Mouse (Mus musculus) gastrocnemius, postnatal 25 days (tissue): ENCODE data around the gene Xlr4b. TPM values are rescaled to one million over a fixed set of nuclear protein-coding genes. Genes with fewer than 3 reads are reported as not detected.
A peak's percentile ranks its signal among the peaks of the same experiment; 100 is the strongest.
"Not testable (repeated sequence)": the region's sequence is repeated elsewhere in the genome, so short reads cannot be mapped to it uniquely, and the experiment has no call there.

ENCODE experiments used
- DNase-seq: peaks from one replicate; pipeline ENCODE4 v3.0.0; 2022
- long read RNA-seq, 2 experiments: library from polyadenylated mRNA; stranded (forward); transcript quantifications; one replicate each; pipeline ENCODE4 v2.0.0; 2021
- total RNA-seq, 2 experiments: library from RNA; stranded (reverse); gene quantifications; 1 replicate in 1 of 2; 2 replicates in 1 of 2; pipeline ENCODE4 v1.2.3; 2021

The Xlr4b gene
- total RNA-seq = not detected
- long read RNA-seq, experiment 1 = 0 reads
- long read RNA-seq, experiment 2 = 0 reads

DNA sequence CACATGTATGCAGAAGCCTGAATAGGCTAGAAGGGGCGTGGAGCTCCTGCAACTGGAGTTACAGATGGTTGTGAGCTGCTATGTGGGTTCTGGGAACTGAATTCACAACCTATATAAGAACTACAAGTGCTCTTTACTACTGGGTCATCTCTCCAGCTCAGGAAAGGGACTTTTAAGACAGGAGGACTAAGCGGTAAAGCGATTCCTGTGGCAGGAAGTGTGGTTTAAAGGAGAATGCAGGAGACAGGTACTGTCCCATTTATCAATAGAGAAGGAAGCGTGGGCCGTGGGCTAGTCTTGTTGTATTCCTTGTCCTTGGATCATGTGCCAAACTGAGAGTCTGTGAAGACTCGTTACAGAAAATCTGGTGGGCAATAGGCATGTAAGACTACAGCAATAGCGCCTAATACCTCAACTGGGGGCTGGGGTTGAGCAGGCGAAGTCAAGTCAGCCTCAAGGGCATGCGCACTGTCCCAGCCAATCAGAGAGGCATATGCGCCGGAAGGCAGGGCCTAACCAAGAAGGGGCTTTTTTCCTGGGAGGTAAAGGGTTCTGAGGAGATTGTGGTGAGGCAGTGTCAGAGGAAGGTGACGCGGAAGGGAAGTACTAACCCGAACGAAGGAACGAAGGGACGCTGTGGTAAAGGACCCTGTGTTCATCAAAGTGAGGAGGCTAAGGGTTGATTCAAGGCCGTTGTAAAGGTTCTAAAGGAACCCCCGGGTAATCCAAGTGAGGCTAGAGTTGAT, at the start of gene Xlr4b:
Xlr4b (plus strand) TSS at position 515 of the 746 bp plus-strand sequence.
- DNase-seq = not testable (repeated sequence)

DNA sequence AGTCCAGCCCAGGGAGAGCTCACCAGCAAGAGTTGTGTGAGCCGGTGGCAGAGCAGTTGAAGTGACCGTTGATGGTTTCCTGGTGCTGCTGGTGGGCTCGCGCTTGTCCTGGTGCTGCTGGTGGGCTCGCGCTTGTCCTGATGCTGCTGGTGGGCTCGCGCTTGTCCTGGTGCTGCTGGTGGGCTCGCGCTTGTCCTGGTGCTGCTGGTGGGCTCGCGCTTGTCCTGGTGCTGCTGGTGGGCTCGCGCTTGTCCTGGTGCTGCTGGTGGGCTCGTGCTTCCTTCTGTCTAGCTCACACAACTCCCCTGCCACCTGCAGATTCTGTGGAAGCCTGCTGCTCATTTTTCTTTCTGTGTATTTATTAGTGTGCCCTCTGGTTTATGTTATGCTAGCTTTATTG, 37.2 kb upstream of the Xlr4b start, which contains the start of gene Spin2d:
Spin2d (minus strand) TSS at position 101 of the 400 bp plus-strand sequence.
- not testable (repeated sequence) for DNase-seq

DNA sequence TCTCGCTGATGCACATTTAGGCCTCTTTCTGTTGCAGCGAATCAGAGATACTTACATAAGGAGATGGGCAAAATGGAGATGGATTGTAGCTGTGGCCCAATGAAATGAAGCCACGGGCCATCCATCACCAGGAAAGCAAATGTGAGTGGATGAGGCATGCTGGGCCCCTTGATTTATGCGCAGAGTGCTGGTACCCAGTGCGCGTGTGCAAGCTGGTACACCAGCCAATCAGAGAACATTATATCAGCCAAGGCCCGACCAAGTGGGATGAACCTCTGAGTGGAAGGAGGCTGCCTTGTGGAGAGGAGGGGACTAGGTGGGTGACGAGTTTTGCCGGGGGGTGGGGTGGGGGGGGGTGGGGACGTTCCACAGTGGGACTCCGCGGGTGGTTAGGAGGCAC, 22.2 kb upstream of the Xlr4b start, which contains the start of gene Xlr3b:
Xlr3b (plus strand) TSS at position 274 of the 400 bp plus-strand sequence.
- DNase-seq = not testable (repeated sequence)

DNA sequence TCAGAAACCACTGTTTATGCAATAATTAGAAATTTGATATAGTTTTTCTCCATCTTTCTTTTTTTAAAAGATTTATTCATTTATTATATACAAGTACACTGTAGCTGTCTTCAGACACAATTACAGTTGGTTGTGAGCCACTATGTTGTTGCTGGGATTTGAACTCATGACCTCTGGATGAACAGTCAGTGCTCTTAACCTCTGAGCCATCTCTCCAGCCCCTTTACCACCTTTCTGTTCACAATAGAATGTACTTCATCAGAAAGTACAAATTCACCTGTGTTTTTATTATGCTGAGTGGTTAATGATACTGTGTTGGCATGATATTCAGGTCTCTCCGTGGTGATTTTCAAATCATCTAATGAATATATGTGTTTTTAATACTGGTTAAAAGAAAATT, 11.2 kb downstream of the Xlr4b start:
- DNase-seq = no peak

DNA sequence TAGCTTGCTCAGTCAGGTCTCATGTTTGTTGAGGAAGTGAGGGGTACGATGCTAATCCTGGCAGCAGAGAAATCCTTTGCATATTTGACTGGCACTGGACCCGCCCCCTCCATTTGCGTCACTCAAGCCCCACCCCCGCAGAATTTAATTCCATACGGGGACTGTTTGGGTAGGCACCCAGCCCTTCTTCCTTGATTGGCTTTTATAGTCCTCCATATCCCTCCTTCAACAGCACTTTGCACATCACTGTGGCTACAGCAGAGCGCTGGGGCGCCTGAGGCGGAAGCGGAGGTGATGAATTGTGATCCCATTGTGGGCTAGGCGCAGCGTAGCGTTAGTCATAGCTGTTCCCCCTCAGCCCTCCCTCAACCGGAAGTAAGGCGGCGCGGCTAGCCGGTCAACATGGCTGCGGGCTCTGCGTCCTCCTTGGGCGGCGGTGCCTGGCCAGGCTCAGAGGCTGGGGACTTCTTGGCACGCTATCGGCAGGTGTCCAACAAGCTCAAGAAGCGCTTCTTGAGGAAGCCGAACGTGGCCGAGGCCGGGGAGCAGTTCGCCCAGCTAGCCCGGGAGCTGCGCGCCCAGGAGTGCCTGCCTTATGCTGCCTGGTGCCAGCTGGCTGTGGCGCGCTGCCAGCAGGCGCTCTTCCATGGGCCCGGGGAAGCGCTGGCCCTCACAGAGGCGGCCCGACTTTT, 13.9 kb downstream of the Xlr4b start, which contains the start of gene F8a:
F8a (plus strand) TSS at position 378 of the 692 bp plus-strand sequence.
- peak; percentile 78 for DNase-seq

DNA sequence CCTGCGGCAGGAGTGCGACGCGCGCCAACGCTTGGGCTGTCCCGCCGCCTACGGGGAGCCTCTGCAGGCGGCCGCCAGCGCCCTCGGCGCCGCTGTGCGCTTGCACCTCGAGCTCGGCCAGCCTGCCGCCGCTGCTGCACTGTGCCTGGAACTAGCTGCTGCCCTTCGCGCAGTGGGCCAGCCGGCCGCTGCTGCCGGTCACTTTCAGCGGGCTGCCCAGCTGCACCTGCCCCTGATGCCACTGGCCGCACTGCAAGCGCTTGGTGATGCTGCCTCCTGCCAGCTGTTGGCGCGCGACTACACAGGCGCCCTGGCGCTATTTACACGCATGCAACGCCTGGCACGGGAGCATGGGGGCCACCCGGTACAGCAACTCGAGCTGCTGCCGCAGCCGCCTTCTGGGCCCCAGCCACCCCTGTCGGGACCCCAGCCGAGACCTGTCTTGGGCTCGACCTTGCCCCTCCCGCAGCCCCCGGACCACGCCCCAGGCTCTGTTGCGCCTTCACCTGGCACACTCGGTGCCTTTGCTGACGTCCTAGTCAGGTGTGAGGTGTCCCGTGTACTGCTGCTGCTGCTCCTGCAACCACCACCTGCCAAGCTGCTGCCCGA, 14.6 kb downstream of the Xlr4b start:
- DNase-seq = peak; percentile 65

DNA sequence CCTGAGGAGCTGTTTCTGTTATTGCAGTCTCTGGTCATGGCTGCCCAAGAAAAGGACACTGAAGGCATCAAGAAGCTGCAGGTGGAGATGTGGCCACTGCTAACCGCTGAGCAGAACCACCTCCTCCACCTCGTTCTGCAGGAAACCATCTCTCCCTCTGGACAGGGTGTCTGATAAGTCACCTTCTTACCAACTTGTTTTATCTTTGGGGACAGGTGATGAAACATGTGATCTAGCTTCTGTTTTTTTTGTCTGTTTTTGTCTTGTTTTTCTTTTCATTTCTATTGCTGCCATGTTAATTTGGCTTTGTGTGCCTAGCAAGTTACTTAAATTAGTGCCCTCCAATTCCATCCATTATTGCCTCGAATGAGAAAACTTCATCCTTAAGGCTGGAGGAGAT, 15.2 kb downstream of the Xlr4b start:
- DNase-seq = no peak

DNA sequence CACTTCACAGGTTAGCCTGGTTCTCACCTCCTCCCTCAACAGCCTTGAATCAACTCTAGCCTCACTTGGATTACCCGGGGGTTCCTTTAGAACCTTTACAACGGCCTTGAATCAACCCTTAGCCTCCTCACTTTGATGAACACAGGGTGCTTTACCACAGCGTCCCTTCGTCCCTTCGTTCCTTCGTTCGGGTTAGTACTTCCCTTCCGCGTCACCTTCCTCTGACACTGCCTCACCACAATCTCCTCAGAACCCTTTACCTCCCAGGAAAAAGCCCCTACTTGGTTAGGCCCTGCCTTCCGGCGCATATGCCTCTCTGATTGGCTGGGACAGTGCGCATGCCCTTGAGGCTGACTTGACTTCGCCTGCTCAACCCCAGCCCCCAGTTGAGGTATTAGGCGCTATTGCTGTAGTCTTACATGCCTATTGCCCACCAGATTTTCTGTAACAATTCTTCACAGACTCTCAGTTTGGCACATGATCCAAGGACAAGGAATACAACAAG, 28.7 kb downstream of the Xlr4b start, which contains the start of gene Xlr4c:
Xlr4c (minus strand) TSS at position 310 of the 505 bp plus-strand sequence.
- not testable (repeated sequence) for DNase-seq

DNA sequence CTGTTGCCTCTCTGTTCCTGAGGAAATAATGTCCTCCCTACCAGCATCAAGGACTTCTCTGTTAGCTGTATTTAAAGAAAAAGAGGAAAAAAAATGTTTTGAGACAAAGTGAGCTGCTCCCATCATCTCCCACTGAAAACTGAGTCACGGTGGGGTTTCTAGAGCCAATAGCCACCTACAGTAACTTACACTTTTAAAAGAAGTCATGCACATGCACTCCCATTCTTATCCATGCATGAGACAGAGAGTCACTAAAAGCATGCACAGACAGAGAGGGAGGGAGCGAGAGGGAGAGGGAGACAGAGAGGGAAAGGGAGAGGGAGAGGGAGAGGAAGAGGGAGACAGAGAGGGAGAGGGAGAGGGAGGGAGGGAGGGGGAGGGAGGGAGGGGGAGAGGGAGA, 48.3 kb downstream of the Xlr4b start:
- not testable (repeated sequence) for DNase-seq

DNA sequence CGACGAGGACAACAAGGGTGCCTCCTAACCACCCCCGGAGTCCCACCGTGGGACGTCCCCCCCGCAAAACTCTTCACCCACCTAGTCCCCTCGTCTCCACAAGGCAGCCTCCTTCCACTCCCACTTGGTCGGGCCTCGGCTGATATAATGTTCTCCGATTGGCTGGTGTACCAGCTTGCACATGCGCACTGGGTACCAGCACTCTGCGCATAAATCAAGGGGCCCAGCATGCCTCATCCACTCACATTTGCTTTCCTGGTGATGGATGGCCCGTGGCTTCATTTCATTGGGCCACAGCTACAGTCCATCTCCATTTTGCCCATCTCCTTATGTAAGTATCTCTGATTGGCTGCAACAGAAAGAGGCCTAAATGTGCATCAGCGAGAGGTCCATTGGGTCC, 51.1 kb downstream of the Xlr4b start, which contains the start of gene Xlr3c:
Xlr3c (minus strand) TSS at position 121 of the 400 bp plus-strand sequence.
- DNase-seq = not testable (repeated sequence)

Other genes starting within 250 kb of the Xlr4b start
- gene Zfp185, start 227.0 kb upstream of the Xlr4b start, total RNA-seq = 1 to 10 TPM; 2.1 to 4.4 TPM
- not detected for gene Pnma5, start 177.2 kb upstream of the Xlr4b start, total RNA-seq
- gene Pnma3, start 149.5 kb upstream of the Xlr4b start, total RNA-seq = not detected
- gene Xlr4a, start 131.9 kb upstream of the Xlr4b start, total RNA-seq = under 1 TPM in 1 of 2 experiments, not detected in 1; 0.56 TPM
- 1 to 10 TPM in 1 of 2 experiments, under 1 TPM in 1; 0.91 to 3.8 TPM for gene Xlr3a, start 117.2 kb upstream of the Xlr4b start, total RNA-seq
- not detected for gene Gm14685, start 97.3 kb upstream of the Xlr4b start, total RNA-seq
- gene Xlr5b, start 65.5 kb upstream of the Xlr4b start, total RNA-seq = not detected
- gene DXBay18, start 64.9 kb upstream of the Xlr4b start, total RNA-seq = not detected
- not detected for gene Spin2d, start 37.3 kb upstream of the Xlr4b start, total RNA-seq
- 1 to 10 TPM in 1 of 2 experiments, under 1 TPM in 1; 0.51 to 2.7 TPM for gene Xlr3b, start 22.1 kb upstream of the Xlr4b start, total RNA-seq
- gene F8a, start 14.0 kb downstream of the Xlr4b start, total RNA-seq = 1 to 10 TPM; 6.3 to 7.7 TPM
- gene Xlr4c, start 28.8 kb downstream of the Xlr4b start, total RNA-seq = not detected
- gene Xlr3c, start 51.1 kb downstream of the Xlr4b start, total RNA-seq = under 1 TPM in 1 of 2 experiments, not detected in 1; 0.24 TPM
- gene Xlr5a, start 78.6 kb downstream of the Xlr4b start, total RNA-seq = not detected
- gene Xlr5c, start 78.6 kb downstream of the Xlr4b start, total RNA-seq = not detected
- not detected for gene Gm45015, start 122.5 kb downstream of the Xlr4b start, total RNA-seq
- gene Zfp275, start 128.3 kb downstream of the Xlr4b start, total RNA-seq = 1 to 10 TPM; 4.4 to 5.9 TPM
- not detected for gene Gm18336, start 184.4 kb downstream of the Xlr4b start, total RNA-seq
- gene Zfp92, start 196.8 kb downstream of the Xlr4b start, total RNA-seq = under 1 TPM in 1 of 2 experiments, not detected in 1; 0.05 TPM
- not detected for gene Trex2, start 221.0 kb downstream of the Xlr4b start, total RNA-seq
- gene Haus7, start 244.7 kb downstream of the Xlr4b start, total RNA-seq = 10 to 100 TPM in 1 of 2 experiments, 1 to 10 TPM in 1; 9.8 to 13.3 TPM